Mouse (Mus musculus) heart, embryonic 16.5 days (tissue): ENCODE data around the gene Gpr65. TPM values are rescaled to one million over a fixed set of nuclear protein-coding genes. Genes with fewer than 3 reads are reported as not detected.
A peak's percentile ranks its signal among the peaks of the same experiment; 100 is the strongest.

Experiments
- ATAC-seq: fragments of 200-750 bp; cut with Nextera tagmentation; replicated peaks from 2 replicates; pipeline ENCODE4 v1.8.0; 2017; ENCODE audit warnings: moderate number of reproducible peaks; ENCODE audit not compliant: insufficient read depth, low FRiP score; ENCODE audit errors: extremely low read depth
- H3K27ac ChIP-seq: fragments of 300-500 bp; sonication (generic); 2 replicates; pipeline ENCODE4 v1.5.1; 2014; ENCODE audit warnings: mild to moderate bottlenecking, low read length, control low read depth, moderate library complexity
- H3K27me3 ChIP-seq: fragments of 300-500 bp; sonication (generic); 2 replicates; pipeline ENCODE4 v1.6.1; 2014; ENCODE audit warnings: low read length, mixed read lengths; ENCODE audit not compliant: control insufficient read depth, insufficient read depth
- H3K36me3 ChIP-seq: fragments of 300-500 bp; sonication (generic); 2 replicates; pipeline ENCODE4 v1.6.1; 2014; ENCODE audit not compliant: control insufficient read depth, insufficient read depth
- H3K4me1 ChIP-seq: fragments of 300-500 bp; sonication (generic); 2 replicates; pipeline ENCODE4 v1.6.1; 2014; ENCODE audit warnings: low read length, mixed read lengths; ENCODE audit not compliant: control insufficient read depth, insufficient read depth
- H3K4me2 ChIP-seq: fragments of 300-500 bp; sonication (generic); 2 replicates; pipeline ENCODE4 v1.6.1; 2014; ENCODE audit warnings: low read depth, mild to moderate bottlenecking, control low read depth, low read length
- H3K4me3 ChIP-seq: fragments of 300-500 bp; sonication (generic); 2 replicates; pipeline ENCODE4 v1.5.1; 2014; ENCODE audit warnings: mild to moderate bottlenecking, control low read depth, low read length
- H3K9ac ChIP-seq: fragments of 300-500 bp; sonication (generic); 2 replicates; pipeline ENCODE4 v1.6.1; 2014; ENCODE audit warnings: low read length, control low read depth
- H3K9me3 ChIP-seq: fragments of 300-500 bp; sonication (generic); replicated peaks from 2 replicates; pipeline ENCODE4 v1.6.1; 2016; ENCODE audit warnings: low read length; ENCODE audit not compliant: control insufficient read depth
- WGBS: fragments of 180-500 bp; shearing (Covaris S2); extraction: QIAGEN DNeasy Blood & Tissue Kit; methylation state at CpG from one replicate; pipeline ENCODE4 v1.1.7; 2014; 5-methylcytosine and 5-hydroxymethylcytosine counted together
- polyA plus RNA-seq: library from polyadenylated mRNA; unstranded; fragments of >200 nt; fragmentation: Nextera tagmentation; extraction: Ambion mirVana; gene quantifications from 2 replicates; pipeline ENCODE4 v1.2.1, GENCODE M21; 2015

Gpr65 gene
- polyA plus RNA-seq, 1 experiment from 2014 or later: 3.9 TPM

DNA sequence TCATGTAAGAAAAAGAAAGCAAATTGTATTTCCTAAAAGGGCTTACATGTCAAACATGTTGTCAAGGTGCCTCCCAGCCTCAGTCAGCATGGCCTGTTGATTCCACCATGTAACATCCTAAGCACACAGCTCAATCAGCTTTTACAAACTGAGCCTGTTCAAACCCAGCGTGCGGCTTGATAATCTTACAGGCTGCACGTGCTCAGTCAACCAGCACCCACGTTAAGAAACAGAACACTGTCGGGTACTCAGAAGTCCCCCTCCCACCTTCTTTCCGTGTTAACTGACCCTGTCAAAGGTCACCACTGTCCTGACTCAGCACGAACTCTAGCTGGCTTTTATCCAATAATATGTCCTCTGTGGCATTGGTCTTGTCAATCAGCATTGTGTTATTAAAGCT, 4.0 kb downstream of the Gpr65 start:
- WGBS: 52% methylated on average over 7 of the region's 7 CpGs
- no peak for ATAC-seq
- H3K9me3 ChIP-seq: no peaks in the 10 kb centered on the region
- no peak overlapping the region for H3K4me3 ChIP-seq
- no peaks in the 10 kb centered on the region for H3K4me1 ChIP-seq
- no peak overlapping the region for H3K9ac ChIP-seq
- no peaks in the 10 kb centered on the region for H3K36me3 ChIP-seq
- no peaks in the 10 kb centered on the region for H3K27me3 ChIP-seq
- H3K27ac ChIP-seq: no peak overlapping the region
- H3K4me2 ChIP-seq: no peak overlapping the region

DNA sequence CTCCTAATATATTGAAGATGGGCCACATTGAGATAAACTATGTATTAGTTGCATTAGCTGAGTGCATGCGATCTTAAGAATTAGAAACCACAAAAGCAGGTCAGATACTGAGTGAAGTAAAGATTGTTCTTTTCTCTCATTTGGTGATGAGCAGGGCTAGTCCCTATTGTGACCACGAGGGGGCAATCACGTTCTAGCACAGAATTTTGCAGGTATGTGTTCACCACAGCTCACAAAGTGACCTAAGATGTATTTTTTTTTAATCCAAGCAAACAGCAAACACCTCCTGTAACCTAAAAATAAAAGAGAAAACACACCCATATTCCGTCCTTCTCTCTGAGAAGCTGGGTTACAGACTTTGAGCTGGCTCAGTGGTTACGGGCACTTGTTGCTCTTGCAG, 12.1 kb downstream of the Gpr65 start:
- Histone ChIP-seq H3K27ac (no peak overlapping the region), H3K27me3 (no peaks in the 10 kb centered on the region), H3K4me1 (peaks cover 7% of the 10 kb centered on the region), H3K36me3 (no peaks in the 10 kb centered on the region), H3K4me2 (no peak overlapping the region), H3K4me3 (no peak overlapping the region), H3K9me3 (no peaks in the 10 kb centered on the region), H3K9ac (no peak overlapping the region)
- no peak; the same call in 1 of the 2 replicates for ATAC-seq
- 28% methylated on average over 5 of the region's 5 CpGs for WGBS

DNA sequence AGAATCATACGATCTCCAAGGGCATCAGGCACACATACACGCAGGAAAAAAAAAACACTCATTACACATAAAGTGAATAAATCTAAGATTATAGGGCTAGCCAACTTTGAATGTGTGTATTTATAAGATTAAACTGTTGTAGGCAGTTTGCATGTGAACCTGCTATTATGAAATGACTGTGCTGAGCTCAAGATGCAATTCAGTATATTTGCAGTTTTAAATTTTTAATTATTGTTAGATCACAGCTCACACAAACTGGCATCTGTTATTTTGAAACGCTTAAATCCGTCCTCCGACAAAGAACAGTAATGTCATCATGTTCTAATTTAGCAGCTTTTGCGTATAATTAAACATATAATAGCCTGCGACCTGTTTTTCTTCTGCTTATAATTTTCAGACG, 12.6 kb downstream of the Gpr65 start:
- no peak overlapping the region for H3K4me3 ChIP-seq
- ATAC-seq: no peak
- 71% methylated on average over 8 of the region's 8 CpGs for WGBS
- no peak overlapping the region for H3K4me2 ChIP-seq
- no peaks in the 10 kb centered on the region for H3K27me3 ChIP-seq
- H3K36me3 ChIP-seq: no peaks in the 10 kb centered on the region
- H3K9ac ChIP-seq: no peak overlapping the region
- no peak overlapping the region for H3K27ac ChIP-seq
- H3K9me3 ChIP-seq: no peaks in the 10 kb centered on the region
- peaks cover 7% of the 10 kb centered on the region for H3K4me1 ChIP-seq

DNA sequence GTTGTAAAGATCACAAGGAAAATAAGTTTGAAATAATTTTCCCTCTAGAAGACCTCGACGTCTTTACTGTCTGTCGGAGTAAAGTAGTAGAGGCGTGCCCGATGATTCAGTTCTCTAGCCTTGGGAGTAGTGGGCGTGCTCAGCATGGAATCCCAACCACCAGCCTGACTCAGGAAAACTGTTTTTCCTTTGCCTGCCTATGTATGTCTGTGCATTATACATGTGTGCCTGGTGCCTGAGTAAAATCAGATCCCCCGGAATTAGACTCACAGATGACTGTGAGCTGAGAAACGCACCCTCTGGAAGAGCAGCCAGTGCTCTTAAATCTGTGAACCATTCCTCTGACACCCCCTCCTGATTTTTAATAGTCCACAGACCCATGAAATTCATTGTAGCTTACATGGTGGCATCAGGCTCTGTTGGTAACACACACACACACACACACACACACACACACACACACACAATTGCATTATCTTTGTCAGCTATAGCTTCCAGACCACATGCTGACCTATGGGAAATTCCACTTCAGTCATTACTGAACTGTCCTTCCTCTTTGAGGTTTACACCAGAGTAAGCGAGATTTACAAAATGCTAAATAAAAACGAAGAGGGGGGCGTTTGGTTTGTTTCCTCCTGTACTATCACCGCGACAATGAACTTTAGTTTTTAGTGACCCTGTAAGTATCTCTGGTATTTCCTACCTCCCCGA, 14.5 kb downstream of the Gpr65 start:
- no peak overlapping the region for H3K9ac ChIP-seq
- WGBS: 60% methylated on average over 14 of the region's 14 CpGs
- no peak for ATAC-seq
- peak overlapping the region; percentile 35; the same call in 1 of the 2 replicates for H3K27ac ChIP-seq
- peaks cover 7% of the 10 kb centered on the region for H3K4me1 ChIP-seq
- H3K4me3 ChIP-seq: no peak overlapping the region
- H3K27me3 ChIP-seq: no peaks in the 10 kb centered on the region
- H3K36me3 ChIP-seq: no peaks in the 10 kb centered on the region
- no peaks in the 10 kb centered on the region for H3K9me3 ChIP-seq
- H3K4me2 ChIP-seq: peak overlapping the region; percentile 30; the same call in 1 of the 2 replicates

DNA sequence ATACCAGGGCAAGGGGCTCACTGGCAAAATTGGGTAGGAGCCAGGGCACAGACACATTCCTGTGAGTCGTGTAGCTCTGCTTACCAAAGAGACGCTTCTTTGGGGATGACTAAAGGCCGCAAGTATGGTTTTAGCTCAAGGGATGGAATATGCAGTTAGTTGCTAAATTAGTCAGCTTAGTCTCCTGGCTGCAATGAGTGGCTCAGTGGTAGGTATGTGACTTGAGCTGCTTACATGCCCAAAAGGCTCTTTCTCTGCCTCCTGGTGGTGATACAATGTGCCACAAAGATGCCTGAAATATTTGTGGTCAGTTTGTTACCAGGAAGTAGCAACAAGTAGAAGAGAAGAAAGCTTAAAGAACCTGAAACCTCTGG, 15.0 kb downstream of the Gpr65 start:
- WGBS: 26% methylated on average over 3 of the region's 3 CpGs
- Histone ChIP-seq H3K4me1 (peaks cover 7% of the 10 kb centered on the region), H3K9ac (no peak overlapping the region), H3K4me3 (no peak overlapping the region), H3K27me3 (no peaks in the 10 kb centered on the region), H3K4me2 (peak overlapping the region; percentile 30; the same call in 1 of the 2 replicates), H3K27ac (peak overlapping the region; percentile 35; the same call in 1 of the 2 replicates), H3K9me3 (no peaks in the 10 kb centered on the region), H3K36me3 (no peaks in the 10 kb centered on the region)
- ATAC-seq: no peak

DNA sequence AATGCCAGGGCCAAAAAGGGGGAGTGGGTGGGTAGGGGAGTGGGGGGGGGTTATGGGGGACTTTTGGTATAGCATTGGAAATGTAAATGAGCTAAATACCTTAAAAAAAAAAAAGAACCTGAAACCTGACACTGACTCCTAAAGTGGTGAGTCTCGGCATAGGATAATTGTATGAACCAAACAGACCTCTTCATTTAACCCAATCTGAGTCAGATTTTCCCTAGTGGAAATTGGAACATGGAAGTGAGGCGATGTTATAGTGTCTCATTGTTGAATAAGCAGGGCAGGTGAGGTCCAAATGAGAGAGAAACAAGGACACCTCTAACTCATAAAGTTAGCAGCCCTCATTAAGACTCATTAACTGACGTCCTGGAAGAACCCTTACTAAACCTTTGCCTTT, 16.0 kb downstream of the Gpr65 start:
- WGBS: 82% methylated on average over 3 of the region's 3 CpGs

DNA sequence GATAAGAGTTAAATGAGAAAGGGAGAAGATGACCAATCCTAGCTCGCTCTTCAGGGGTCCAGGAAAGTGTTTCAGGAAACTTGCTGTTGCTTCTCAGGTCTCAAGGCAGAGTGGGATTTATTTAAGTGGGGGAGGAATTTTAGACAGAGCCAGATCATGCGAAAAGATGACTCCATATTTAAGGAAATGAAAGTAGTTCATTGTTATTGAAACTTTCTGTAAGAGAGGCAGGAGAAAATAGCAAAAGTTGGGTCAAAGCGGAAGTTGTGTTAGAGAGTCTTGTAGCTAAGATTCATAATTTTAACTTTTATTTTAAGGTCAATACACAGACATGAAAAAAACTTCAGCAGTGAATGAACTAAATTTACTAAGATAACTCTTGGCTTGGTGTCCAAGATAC, 22.0 kb downstream of the Gpr65 start:
- Histone ChIP-seq H3K27me3 (no peaks in the 10 kb centered on the region), H3K9ac (no peak overlapping the region)
- 71% methylated on average over 3 of the region's 3 CpGs for WGBS

More for the DNA sequence above, 16.0 kb downstream of the Gpr65 start:
- peaks cover 7% of the 10 kb centered on the region for H3K4me1 ChIP-seq
- no peaks in the 10 kb centered on the region for H3K9me3 ChIP-seq
- H3K27ac ChIP-seq: no peak overlapping the region
- H3K36me3 ChIP-seq: no peaks in the 10 kb centered on the region
- no peak for ATAC-seq
- no peak overlapping the region for H3K4me3 ChIP-seq
- H3K4me2 ChIP-seq: no peak overlapping the region
- no peaks in the 10 kb centered on the region for H3K27me3 ChIP-seq
- H3K9ac ChIP-seq: no peak overlapping the region

DNA sequence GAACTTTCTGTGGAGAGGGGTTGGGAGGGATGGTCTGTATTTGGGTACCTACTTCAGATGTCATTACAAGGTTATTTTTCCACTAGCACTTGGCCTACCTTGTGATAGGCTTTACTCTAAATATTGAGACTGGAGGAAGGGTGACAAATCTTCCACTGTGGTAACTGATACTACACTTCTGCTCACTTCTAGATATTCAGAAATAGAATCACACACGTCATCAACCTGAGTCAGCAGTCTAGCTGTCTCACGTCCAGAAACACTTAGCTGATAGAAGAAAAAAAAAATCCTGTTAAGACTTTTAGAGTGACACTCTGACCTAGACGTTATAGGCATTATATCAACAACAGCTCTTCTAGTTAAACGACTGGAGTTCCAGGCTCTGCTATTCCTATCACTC, 23.8 kb downstream of the Gpr65 start:
- Histone ChIP-seq H3K4me3 (no peak overlapping the region), H3K27me3 (no peaks in the 10 kb centered on the region), H3K9me3 (no peaks in the 10 kb centered on the region), H3K9ac (no peak overlapping the region), H3K27ac (no peak overlapping the region), H3K4me2 (no peak overlapping the region), H3K36me3 (no peaks in the 10 kb centered on the region), H3K4me1 (no peaks in the 10 kb centered on the region)
- ATAC-seq: no peak
- 27% methylated on average over 4 of the region's 4 CpGs for WGBS

More for the DNA sequence above, 22.0 kb downstream of the Gpr65 start:
- H3K4me3 ChIP-seq: no peak overlapping the region
- ATAC-seq: no peak
- no peak overlapping the region for H3K27ac ChIP-seq
- H3K36me3 ChIP-seq: no peaks in the 10 kb centered on the region
- no peaks in the 10 kb centered on the region for H3K9me3 ChIP-seq
- H3K4me2 ChIP-seq: no peak overlapping the region
- no peaks in the 10 kb centered on the region for H3K4me1 ChIP-seq

DNA sequence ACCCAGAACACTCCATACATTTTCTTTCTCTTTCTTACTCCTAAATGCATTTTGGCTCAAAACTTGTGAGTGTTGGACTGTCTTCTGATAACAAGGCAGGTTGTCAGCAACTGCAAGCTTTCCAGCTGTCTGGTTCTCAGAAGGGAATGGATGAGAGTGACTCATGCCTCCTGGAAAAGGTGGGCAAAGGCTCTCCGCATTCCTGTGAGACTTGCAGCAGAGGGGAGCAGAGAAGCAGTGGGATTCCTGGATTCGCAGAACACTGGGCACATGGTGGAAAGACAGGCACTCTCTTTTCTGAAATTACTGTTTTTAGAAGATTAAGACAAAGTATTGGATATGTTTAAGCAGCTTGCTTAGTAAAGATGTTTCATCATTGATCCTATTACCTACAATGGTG, 25.8 kb downstream of the Gpr65 start:
- Histone ChIP-seq H3K27me3 (no peaks in the 10 kb centered on the region), H3K4me1 (no peaks in the 10 kb centered on the region), H3K36me3 (no peaks in the 10 kb centered on the region), H3K9ac (no peak overlapping the region), H3K9me3 (no peaks in the 10 kb centered on the region), H3K27ac (no peak overlapping the region), H3K4me2 (no peak overlapping the region), H3K4me3 (no peak overlapping the region)
- ATAC-seq: no peak
- WGBS: 60% methylated on average over 2 of the region's 2 CpGs
